Mouse (Mus musculus): ENCODE measurements around the gene Rbm10. TPM values are rescaled to one million over a fixed set of nuclear protein-coding genes. Genes with fewer than 3 reads are reported as not detected.

Rbm10 gene
- total and polyA plus RNA-seq, 3 experiments = 55.7 to 81.5 (median 71.1) TPM

Other genes with a start within 250 kb of the Rbm10 start
- 11.8 and 14.2 TPM in 2 replicates for gene Jade3, start 191.8 kb upstream of the Rbm10 start, total RNA-seq (2012; rRNA removed)
- gene Jade3, start 191.8 kb upstream of the Rbm10 start, total RNA-seq (2014; rRNA removed) = 21.1 and 23.3 TPM in 2 replicates
- gene Jade3, start 191.8 kb upstream of the Rbm10 start, polyA plus RNA-seq (2012; ENCODE audit: insufficient read length, low read depth) = 9.9 and 10.2 TPM in 2 replicates
- gene Rgn, start 67.7 kb upstream of the Rbm10 start, total RNA-seq (2012; rRNA removed) = not detected in 2 replicates
- gene Rgn, start 67.7 kb upstream of the Rbm10 start, total RNA-seq (2014; rRNA removed) = not detected in 2 replicates
- not detected in 2 replicates for gene Rgn, start 67.7 kb upstream of the Rbm10 start, polyA plus RNA-seq (2012; ENCODE audit: insufficient read length, low read depth)
- gene Ndufb11, start 116 bp downstream of the Rbm10 start, total RNA-seq (2012; rRNA removed) = 166 and 176 TPM in 2 replicates
- gene Ndufb11, start 116 bp downstream of the Rbm10 start, total RNA-seq (2014; rRNA removed) = 156 and 165 TPM in 2 replicates
- 159 and 161 TPM in 2 replicates for gene Ndufb11, start 116 bp downstream of the Rbm10 start, polyA plus RNA-seq (2012; ENCODE audit: insufficient read length, low read depth)
- 164 and 177 TPM in 2 replicates for gene Uba1, start 40.8 kb downstream of the Rbm10 start, total RNA-seq (2012; rRNA removed)
- gene Uba1, start 40.8 kb downstream of the Rbm10 start, total RNA-seq (2014; rRNA removed) = 138 and 142 TPM in 2 replicates
- gene Uba1, start 40.8 kb downstream of the Rbm10 start, polyA plus RNA-seq (2012; ENCODE audit: insufficient read length, low read depth) = 202 and 218 TPM in 2 replicates
- 17.4 and 18.5 TPM in 2 replicates for gene Cdk16, start 70.5 kb downstream of the Rbm10 start, total RNA-seq (2012; rRNA removed)
- 10.1 and 11.1 TPM in 2 replicates for gene Cdk16, start 70.5 kb downstream of the Rbm10 start, total RNA-seq (2014; rRNA removed)
- gene Cdk16, start 70.5 kb downstream of the Rbm10 start, polyA plus RNA-seq (2012; ENCODE audit: insufficient read length, low read depth) = 21.3 and 27.0 TPM in 2 replicates
- gene Usp11, start 86.4 kb downstream of the Rbm10 start, total RNA-seq (2012; rRNA removed) = 6.2 and 11.2 TPM in 2 replicates
- 4.0 and 4.9 TPM in 2 replicates for gene Usp11, start 86.4 kb downstream of the Rbm10 start, total RNA-seq (2014; rRNA removed)
- 5.3 and 6.3 TPM in 2 replicates for gene Usp11, start 86.4 kb downstream of the Rbm10 start, polyA plus RNA-seq (2012; ENCODE audit: insufficient read length, low read depth)
- 60.6 and 63.8 TPM in 2 replicates for gene Araf, start 180.3 kb downstream of the Rbm10 start, total RNA-seq (2012; rRNA removed)
- 52.8 and 55.9 TPM in 2 replicates for gene Araf, start 180.3 kb downstream of the Rbm10 start, total RNA-seq (2014; rRNA removed)
- 72.2 and 79.7 TPM in 2 replicates for gene Araf, start 180.3 kb downstream of the Rbm10 start, polyA plus RNA-seq (2012; ENCODE audit: insufficient read length, low read depth)

Data from CH12.LX (cell line).